Mouse (Mus musculus) heart, embryonic 12.5 days (tissue): ENCODE measurements at regions not wholly inside any gene's neighbourhood (a gene's known extent, or its start where the extent isn't known, plus 50 kb on each side); places are given as distances from the start of the nearest gene placed in this dataset.

Experiments
- ATAC-seq: fragments of 200-750 bp; cut with Nextera tagmentation; 2 replicates; pipeline ENCODE4 v1.8.0; 2017; ENCODE audit warnings: moderate TSS enrichment, moderate library complexity; ENCODE audit not compliant: insufficient number of reproducible peaks, low FRiP score
- H3K27ac ChIP-seq: fragments of 300-500 bp; sonication (generic); 2 replicates; pipeline ENCODE4 v1.5.1; 2016; ENCODE audit warnings: mild to moderate bottlenecking, moderate library complexity; ENCODE audit not compliant: poor library complexity, severe bottlenecking
- H3K27me3 ChIP-seq: fragments of 300-500 bp; sonication (generic); replicated peaks from 2 replicates; pipeline ENCODE4 v1.6.1; 2016; ENCODE audit warnings: mild to moderate bottlenecking, moderate library complexity
- H3K36me3 ChIP-seq: fragments of 300-500 bp; sonication (generic); 2 replicates; pipeline ENCODE4 v1.6.1; 2016; ENCODE audit warnings: mild to moderate bottlenecking, moderate library complexity
- H3K4me1 ChIP-seq: fragments of 300-500 bp; sonication (generic); replicated peaks from 2 replicates; pipeline ENCODE4 v1.6.1; 2016; ENCODE audit warnings: mild to moderate bottlenecking
- H3K4me2 ChIP-seq: fragments of 300-500 bp; sonication (generic); 2 replicates; pipeline ENCODE4 v1.6.1; 2016; ENCODE audit warnings: mild to moderate bottlenecking, moderate library complexity
- H3K4me3 ChIP-seq: fragments of 300-500 bp; sonication (generic); 2 replicates; pipeline ENCODE4 v1.5.1; 2016; ENCODE audit warnings: mild to moderate bottlenecking
- H3K9ac ChIP-seq: fragments of 300-500 bp; sonication (generic); 2 replicates; pipeline ENCODE4 v1.6.1; 2016; ENCODE audit warnings: mild to moderate bottlenecking, moderate library complexity
- H3K9me3 ChIP-seq: fragments of 300-500 bp; sonication (generic); replicated peaks from 2 replicates; pipeline ENCODE4 v1.6.1; 2016; ENCODE audit warnings: mild to moderate bottlenecking, moderate library complexity
- WGBS: fragments of 180-500 bp; shearing (Covaris S2); methylation state at CpG from one replicate; pipeline ENCODE4 v1.1.7; 2016; 5-methylcytosine and 5-hydroxymethylcytosine counted together

DNA sequence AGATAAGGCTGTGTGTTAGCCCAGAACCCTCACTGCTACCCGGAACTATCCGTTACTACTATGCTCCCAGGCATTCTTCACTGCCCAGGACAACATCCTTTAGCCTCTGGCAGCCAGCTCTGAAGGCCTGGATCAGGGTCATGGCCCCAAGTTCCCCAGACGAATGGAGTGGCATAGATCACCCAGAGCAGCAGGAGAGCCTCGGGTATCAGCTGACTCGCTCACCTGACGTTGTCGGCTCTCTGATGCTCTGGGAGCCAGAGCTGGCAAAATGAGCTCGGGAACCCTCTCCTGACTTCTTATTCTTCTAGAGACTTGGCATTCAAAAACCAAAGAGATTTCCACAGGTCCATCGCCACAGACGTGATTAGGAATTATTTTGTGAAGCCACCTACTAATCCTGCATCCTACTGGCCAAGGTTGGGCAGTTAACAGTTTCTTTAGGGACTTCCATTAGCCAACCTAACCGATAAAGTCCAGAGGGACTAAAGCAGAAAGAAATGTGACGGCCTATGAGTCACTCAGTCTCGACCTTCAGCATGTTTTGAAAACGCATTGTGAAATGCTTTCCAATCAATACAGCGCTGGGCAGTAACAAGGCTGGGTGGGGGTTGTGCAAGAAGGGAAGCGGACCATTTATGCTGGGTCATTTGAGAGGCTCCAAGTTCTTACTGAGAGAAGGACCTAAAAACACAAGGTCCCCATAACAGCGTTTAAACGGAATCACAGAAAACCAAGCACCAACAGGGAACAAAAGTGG lies 193.7 kb upstream of the Lpp start:
- H3K9me3 ChIP-seq, result no peaks in the 10 kb centered on the region
- no peaks in the 10 kb centered on the region for H3K36me3 ChIP-seq
- 76% methylated on average over 18 of the region's 18 CpGs for WGBS
- H3K9ac ChIP-seq, result no peak overlapping the region
- H3K27ac ChIP-seq, result no peak overlapping the region
- ATAC-seq, result no peak
- no peak overlapping the region for H3K4me2 ChIP-seq
- H3K4me1 ChIP-seq, result peaks cover 40% of the 10 kb centered on the region
- H3K4me3 ChIP-seq, result no peak overlapping the region
- no peaks in the 10 kb centered on the region for H3K27me3 ChIP-seq

- Histone ChIP-seq H3K27ac (no peak overlapping the region), H3K4me2 (no peak overlapping the region), H3K36me3 (no peaks in the 10 kb centered on the region), H3K4me3 (no peak overlapping the region), H3K27me3 (no peaks in the 10 kb centered on the region), H3K9ac (no peak overlapping the region), H3K9me3 (no peaks in the 10 kb centered on the region), H3K4me1 (peaks cover 37% of the 10 kb centered on the region)
- ATAC-seq, result no peak
Observed at GRCm38 (mm10) chr16:24198291-24198690, 195.0 kb upstream of the Lpp start.

- peaks cover 34% of the 10 kb centered on the region for H3K4me1 ChIP-seq
- H3K9me3 ChIP-seq, result no peaks in the 10 kb centered on the region
- no peaks in the 10 kb centered on the region for H3K36me3 ChIP-seq
- no peak overlapping the region for H3K4me3 ChIP-seq
- no peaks in the 10 kb centered on the region for H3K27me3 ChIP-seq
- WGBS, result 69% methylated on average over 5 of the region's 5 CpGs
- no peak overlapping the region for H3K27ac ChIP-seq
- no peak overlapping the region for H3K9ac ChIP-seq
- H3K4me2 ChIP-seq, result no peak overlapping the region
- ATAC-seq, result no peak
Observed at GRCm38 (mm10) chr16:24197618-24198017, 195.7 kb upstream of the Lpp start.

- H3K4me2 ChIP-seq, result no peak overlapping the region
- H3K9ac ChIP-seq, result no peak overlapping the region
- ATAC-seq, result no peak
- H3K4me3 ChIP-seq, result no peak overlapping the region
- no peaks in the 10 kb centered on the region for H3K9me3 ChIP-seq
- H3K4me1 ChIP-seq, result peaks cover 9% of the 10 kb centered on the region; the same call in 1 of the 2 replicates
- H3K36me3 ChIP-seq, result no peaks in the 10 kb centered on the region
- H3K27me3 ChIP-seq, result no peaks in the 10 kb centered on the region
- WGBS, result 62% methylated on average over 2 of the region's 2 CpGs
- H3K27ac ChIP-seq, result no peak overlapping the region
Observed at GRCm38 (mm10) chr16:24193945-24194344, 199.4 kb upstream of the Lpp start.

GRCm38 (mm10) chr16:24193251-24193873 lies 199.9 kb upstream of the Lpp start:
- H3K9me3 ChIP-seq, result no peaks in the 10 kb centered on the region
- WGBS, result 63% methylated on average over 15 of the region's 15 CpGs
- no peaks in the 10 kb centered on the region for H3K27me3 ChIP-seq
- H3K4me2 ChIP-seq, result no peak overlapping the region
- H3K4me3 ChIP-seq, result no peak overlapping the region
- H3K27ac ChIP-seq, result no peak overlapping the region
- no peak for ATAC-seq
- peaks cover 9% of the 10 kb centered on the region; the same call in 1 of the 2 replicates for H3K4me1 ChIP-seq
- no peaks in the 10 kb centered on the region for H3K36me3 ChIP-seq
- H3K9ac ChIP-seq, result no peak overlapping the region; the same call in 1 of the 2 replicates

- Histone ChIP-seq H3K27ac (no peak overlapping the region), H3K27me3 (no peaks in the 10 kb centered on the region), H3K36me3 (no peaks in the 10 kb centered on the region), H3K4me2 (no peak overlapping the region), H3K4me3 (no peak overlapping the region), H3K4me1 (peaks cover 13% of the 10 kb centered on the region), H3K9me3 (no peaks in the 10 kb centered on the region), H3K9ac (no peak overlapping the region)
- no peak for ATAC-seq
- 71% methylated on average over 1 of the region's 1 CpGs for WGBS
Observed at GRCm38 (mm10) chr16:24192013-24192412, 201.3 kb upstream of the Lpp start.

DNA sequence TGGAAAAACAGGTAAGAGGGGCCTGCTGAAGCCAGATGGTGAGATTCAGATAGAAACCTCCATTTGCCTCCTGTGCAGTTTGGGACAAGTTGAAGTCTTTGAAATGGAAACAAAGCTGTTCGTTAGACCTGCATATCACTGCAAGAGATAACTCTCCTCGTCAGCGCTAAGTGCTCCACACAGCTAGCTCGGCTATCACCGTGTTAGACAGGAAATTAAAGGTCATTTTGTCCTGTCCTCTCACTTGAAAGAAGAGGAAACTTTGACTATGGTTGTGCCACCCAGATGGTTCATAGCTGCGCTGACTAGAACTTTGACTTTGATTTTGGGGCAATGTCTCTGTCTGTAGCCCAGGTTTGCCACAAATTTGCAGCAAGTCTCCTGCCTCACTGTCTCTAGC lies 198.5 kb upstream of the Bcl6 start:
- WGBS, result 21% methylated on average over 6 of the region's 6 CpGs
- ATAC-seq, result no peak
- Histone ChIP-seq H3K4me2 (no peak overlapping the region), H3K27me3 (no peaks in the 10 kb centered on the region), H3K36me3 (no peaks in the 10 kb centered on the region), H3K4me1 (peaks cover 18% of the 10 kb centered on the region), H3K27ac (no peak overlapping the region), H3K9ac (no peak overlapping the region), H3K4me3 (no peak overlapping the region), H3K9me3 (no peaks in the 10 kb centered on the region)

DNA sequence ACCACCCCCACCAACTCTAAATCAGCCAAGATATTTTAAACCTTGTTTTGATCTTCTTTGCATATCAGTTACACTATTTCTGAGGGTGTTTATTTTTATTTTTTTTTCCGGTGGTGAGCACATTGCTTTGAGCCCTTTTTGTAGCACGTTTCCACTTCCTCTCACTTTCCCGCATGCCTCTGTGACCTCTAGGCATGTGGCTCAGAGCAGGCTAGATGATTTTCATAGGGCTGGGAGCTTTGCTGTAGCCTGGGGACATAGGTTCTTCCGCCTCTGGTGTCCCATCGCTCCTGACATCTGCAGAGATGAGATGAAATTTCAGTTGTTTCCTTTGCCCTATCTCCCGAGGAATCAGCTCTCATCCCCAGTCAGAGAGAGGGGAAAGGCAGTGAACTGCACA lies 197.3 kb upstream of the Bcl6 start:
- Histone ChIP-seq H3K27ac (no peak overlapping the region), H3K36me3 (no peaks in the 10 kb centered on the region), H3K9ac (no peak overlapping the region), H3K27me3 (no peaks in the 10 kb centered on the region), H3K4me2 (no peak overlapping the region), H3K4me3 (no peak overlapping the region), H3K9me3 (no peaks in the 10 kb centered on the region), H3K4me1 (peaks cover 18% of the 10 kb centered on the region)
- WGBS, result 65% methylated on average over 6 of the region's 6 CpGs
- ATAC-seq, result no peak

GRCm38 (mm10) chr16:24184846-24185245 lies 196.2 kb upstream of the Bcl6 start:
- H3K4me3 ChIP-seq, result no peak overlapping the region
- no peak for ATAC-seq
- no peaks in the 10 kb centered on the region for H3K9me3 ChIP-seq
- no peak overlapping the region for H3K27ac ChIP-seq
- WGBS, result 82% methylated on average over 4 of the region's 4 CpGs
- no peaks in the 10 kb centered on the region for H3K27me3 ChIP-seq
- H3K36me3 ChIP-seq, result no peaks in the 10 kb centered on the region
- no peak overlapping the region for H3K4me2 ChIP-seq
- peaks cover 18% of the 10 kb centered on the region for H3K4me1 ChIP-seq
- no peak overlapping the region for H3K9ac ChIP-seq

- Histone ChIP-seq H3K27ac (0 out of 2 replicates have a peak overlapping the region, but pooled peaks have one; percentile 46), H3K4me2 (no peak overlapping the region), H3K36me3 (no peaks in the 10 kb centered on the region), H3K9me3 (no peaks in the 10 kb centered on the region), H3K4me1 (peaks cover 18% of the 10 kb centered on the region), H3K4me3 (no peak overlapping the region), H3K9ac (no peak overlapping the region), H3K27me3 (no peaks in the 10 kb centered on the region)
- WGBS, result 44% methylated on average over 3 of the region's 3 CpGs
- ATAC-seq, result peak; percentile 51; the same call in 1 of the 2 replicates
Observed at GRCm38 (mm10) chr16:24183216-24183615, 194.6 kb upstream of the Bcl6 start.

GRCm38 (mm10) chr16:24181388-24181787 lies 192.7 kb upstream of the Bcl6 start:
- H3K9me3 ChIP-seq, result no peaks in the 10 kb centered on the region

More at GRCm38 (mm10) chr16:24181388-24181787, 192.7 kb upstream of the Bcl6 start:
- Histone ChIP-seq H3K27ac (no peak overlapping the region), H3K4me3 (no peak overlapping the region), H3K4me1 (peaks cover 8% of the 10 kb centered on the region), H3K9ac (no peak overlapping the region), H3K27me3 (no peaks in the 10 kb centered on the region), H3K4me2 (no peak overlapping the region), H3K36me3 (no peaks in the 10 kb centered on the region)
- ATAC-seq, result no peak
- 75% methylated on average over 3 of the region's 3 CpGs for WGBS
